Mouse (Mus musculus) forebrain, embryonic 11.5 days (tissue): Measurements from ENCODE around the gene Dclre1a. TPM values are rescaled to one million over a fixed set of nuclear protein-coding genes. Genes with fewer than 3 reads are reported as not detected.
A peak's percentile ranks its signal among the peaks of the same experiment; 100 is the strongest.
"Not testable (repeated sequence)": the region's sequence is repeated elsewhere in the genome, so short reads cannot be mapped to it uniquely, and the experiment has no call there.

Experiments used
- ATAC-seq: fragments of 200-750 bp; cut with Nextera tagmentation; replicated peaks from 2 replicates; pipeline ENCODE4 v1.8.0; 2017; ENCODE audit warnings: moderate TSS enrichment; ENCODE audit not compliant: low FRiP score
- DNase-seq: peaks from one replicate; pipeline ENCODE4 v3.0.0-alpha.2; 2017; ENCODE audit warnings: low spot score
- H3K27ac ChIP-seq: fragments of 300-500 bp; sonication (generic); 2 replicates; pipeline ENCODE4 v1.5.1; 2014; ENCODE audit warnings: low read depth, low read length
- H3K27me3 ChIP-seq: fragments of 300-500 bp; sonication (generic); 2 replicates; pipeline ENCODE4 v1.6.1; 2014; ENCODE audit warnings: mild to moderate bottlenecking, low read length, mixed read lengths; ENCODE audit not compliant: control insufficient read depth, insufficient read depth
- H3K36me3 ChIP-seq: fragments of 300-500 bp; sonication (generic); 2 replicates; pipeline ENCODE4 v1.6.1; 2014; ENCODE audit warnings: mild to moderate bottlenecking, low read length, moderate library complexity, mixed read lengths; ENCODE audit not compliant: control insufficient read depth, insufficient read depth
- H3K4me1 ChIP-seq: fragments of 300-500 bp; sonication (generic); replicated peaks from 2 replicates; pipeline ENCODE4 v1.6.1; 2014; ENCODE audit warnings: low read length, mixed read lengths; ENCODE audit not compliant: control insufficient read depth, insufficient read depth
- H3K4me2 ChIP-seq: fragments of 300-500 bp; sonication (generic); 2 replicates; pipeline ENCODE4 v1.6.1; 2014; ENCODE audit warnings: low read depth, mild to moderate bottlenecking, low read length, moderate library complexity, mixed read lengths; ENCODE audit not compliant: severe bottlenecking
- H3K4me3 ChIP-seq: fragments of 300-500 bp; sonication (generic); 2 replicates; pipeline ENCODE4 v1.5.1; 2014; ENCODE audit warnings: low read depth, low read length
- H3K9ac ChIP-seq: fragments of 300-500 bp; sonication (generic); 2 replicates; pipeline ENCODE4 v1.6.1; 2014; ENCODE audit warnings: low read length
- H3K9me3 ChIP-seq: fragments of 300-500 bp; sonication (generic); 2 replicates; pipeline ENCODE4 v1.6.1; 2016; ENCODE audit warnings: low read length, mixed read lengths; ENCODE audit not compliant: control insufficient read depth
- WGBS: fragments of 180-500 bp; shearing (Covaris S2); extraction: QIAGEN DNeasy Blood & Tissue Kit; methylation state at CpG from one replicate; pipeline ENCODE4 v1.1.7; 2014; 5-methylcytosine and 5-hydroxymethylcytosine counted together
- polyA plus RNA-seq: library from polyadenylated mRNA; unstranded; fragments of >200 nt; fragmentation: Nextera tagmentation; extraction: Ambion mirVana; gene quantifications from 2 replicates; pipeline ENCODE4 v1.2.1, GENCODE M21; 2014

Gene Dclre1a
- polyA plus RNA-seq, 1 experiment from 2014 or later = 18.2 TPM

- whole genome bisulfite sequencing = no CpG with 5 or more reads among the region's 4 CpGs
- not testable (repeated sequence) for H3K9me3 ChIP-seq, H3K9ac ChIP-seq, H3K27ac ChIP-seq, ATAC-seq, H3K36me3 ChIP-seq, H3K27me3 ChIP-seq, H3K4me1 ChIP-seq, DNase-seq, H3K4me2 ChIP-seq, H3K4me3 ChIP-seq
These were observed 36.8 kb downstream of the Dclre1a start for GRCm38 (mm10) chr19:56511207-56511606.

GRCm38 (mm10) chr19:56503525-56503924 is 44.5 kb downstream of the Dclre1a start:
- H3K4me1 ChIP-seq, H3K27me3 ChIP-seq, H3K36me3 ChIP-seq, DNase-seq, H3K4me2 ChIP-seq, H3K4me3 ChIP-seq, H3K9me3 ChIP-seq, ATAC-seq, H3K9ac ChIP-seq, H3K27ac ChIP-seq: not testable (repeated sequence)
- no CpG with 5 or more reads among the region's 5 CpGs for WGBS

DNA sequence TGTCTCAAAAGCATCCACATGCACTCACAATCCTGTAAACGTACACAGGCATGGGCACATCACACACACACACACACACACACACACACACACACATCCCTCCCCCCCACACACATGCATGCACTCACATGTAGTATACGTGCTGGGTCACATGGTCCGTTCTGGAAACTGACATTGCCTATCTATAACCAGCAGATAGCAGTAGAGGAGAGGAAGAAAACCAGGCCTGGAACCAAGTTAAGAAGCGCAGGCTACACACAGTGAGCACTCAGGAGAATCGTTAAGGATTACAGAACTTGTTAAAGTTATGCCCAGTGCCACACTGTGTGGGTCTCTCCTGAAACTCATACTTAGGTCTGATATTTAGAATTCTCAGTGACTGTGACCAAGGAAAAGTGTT is 45.0 kb downstream of the Dclre1a start:
- H3K27me3 ChIP-seq, H3K9me3 ChIP-seq, DNase-seq, H3K4me2 ChIP-seq, H3K4me3 ChIP-seq, H3K36me3 ChIP-seq, H3K9ac ChIP-seq, H3K4me1 ChIP-seq, H3K27ac ChIP-seq, ATAC-seq: not testable (repeated sequence)
- no CpG with 5 or more reads among the region's 5 CpGs for WGBS

GRCm38 (mm10) chr19:56494157-56494556 is 53.9 kb downstream of the Dclre1a start:
- DNase-seq, H3K4me1 ChIP-seq, H3K4me2 ChIP-seq, ATAC-seq, H3K27me3 ChIP-seq, H3K9ac ChIP-seq, H3K27ac ChIP-seq, H3K36me3 ChIP-seq, H3K9me3 ChIP-seq, H3K4me3 ChIP-seq: not testable (repeated sequence)
- WGBS = no CpG with 5 or more reads among the region's 2 CpGs

DNA sequence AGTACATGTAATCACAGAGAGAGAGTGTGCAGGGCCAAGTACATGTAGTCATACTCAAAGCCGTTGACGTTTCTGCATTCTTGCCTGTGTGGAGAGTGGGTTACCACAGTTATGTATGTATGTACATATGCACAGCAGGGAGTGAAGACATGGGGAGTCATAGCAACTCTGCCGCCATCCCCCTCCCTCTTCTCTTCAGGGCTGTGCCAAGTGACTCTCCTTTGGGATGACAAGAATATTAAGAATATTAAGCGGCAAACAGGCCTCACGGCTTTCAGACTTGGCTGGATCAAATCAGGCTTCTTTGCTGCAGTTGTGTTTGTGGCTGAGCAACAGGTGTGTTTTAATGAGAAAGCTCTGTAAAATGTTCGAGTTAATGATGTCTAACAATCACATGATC is 58.4 kb downstream of the Dclre1a start:
- H3K9ac ChIP-seq = no peak overlapping the region
- 89% methylated on average over 6 of the region's 6 CpGs for WGBS
- peaks cover 16% of the 10 kb centered on the region for H3K4me1 ChIP-seq
- DNase-seq (no peak), ATAC-seq (no peak)
- no peak overlapping the region for H3K27ac ChIP-seq
- H3K36me3 ChIP-seq = no peaks in the 10 kb centered on the region
- no peak overlapping the region for H3K4me2 ChIP-seq
- no peak overlapping the region for H3K4me3 ChIP-seq
- H3K9me3 ChIP-seq = no peaks in the 10 kb centered on the region
- H3K27me3 ChIP-seq = no peaks in the 10 kb centered on the region

- no peak overlapping the region for H3K4me2 ChIP-seq
- 96% methylated on average over 2 of the region's 2 CpGs for WGBS
- no peaks in the 10 kb centered on the region for H3K9me3 ChIP-seq
- no peak overlapping the region for H3K27ac ChIP-seq
- DNase-seq (no peak), ATAC-seq (no peak)
- no peaks in the 10 kb centered on the region for H3K27me3 ChIP-seq
- H3K9ac ChIP-seq = no peak overlapping the region
- H3K36me3 ChIP-seq = no peaks in the 10 kb centered on the region
- H3K4me1 ChIP-seq = peaks cover 19% of the 10 kb centered on the region
- no peak overlapping the region for H3K4me3 ChIP-seq
These were observed 60.7 kb downstream of the Dclre1a start for GRCm38 (mm10) chr19:56487339-56487738.

DNA sequence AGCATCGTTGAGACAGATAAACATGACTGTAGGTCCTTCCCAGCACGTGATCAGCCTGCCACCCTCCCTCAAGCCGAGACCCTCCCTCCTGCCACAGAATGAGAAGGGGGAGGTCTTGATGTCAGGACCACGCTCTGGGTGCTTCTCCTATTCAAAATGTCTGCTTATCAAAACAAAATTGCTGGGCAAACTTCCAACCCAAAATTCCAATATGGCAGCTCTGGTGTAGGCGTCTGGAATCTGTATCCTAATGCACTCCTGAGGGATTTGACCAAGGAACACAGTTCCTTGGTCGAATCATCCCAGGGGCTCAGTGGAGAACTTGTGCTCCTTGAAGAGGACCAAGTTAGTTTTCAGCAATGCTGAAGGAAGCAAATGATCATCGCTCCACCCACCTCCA is 61.1 kb downstream of the Dclre1a start:
- ATAC-seq (no peak), DNase-seq (no peak)
- Histone ChIP-seq H3K9ac (no peak overlapping the region), H3K36me3 (no peaks in the 10 kb centered on the region), H3K4me2 (no peak overlapping the region), H3K4me3 (no peak overlapping the region), H3K9me3 (no peaks in the 10 kb centered on the region), H3K27me3 (no peaks in the 10 kb centered on the region), H3K27ac (no peak overlapping the region), H3K4me1 (peaks cover 19% of the 10 kb centered on the region)
- 90% methylated on average over 7 of the region's 7 CpGs for WGBS

GRCm38 (mm10) chr19:56485376-56486271 is 62.4 kb downstream of the Dclre1a start:
- 0 out of 2 replicates have a peak overlapping the region, but pooled peaks have one; percentile 11 for H3K4me2 ChIP-seq
- no peaks in the 10 kb centered on the region for H3K27me3 ChIP-seq
- no peak overlapping the region for H3K9ac ChIP-seq
- no peaks in the 10 kb centered on the region for H3K9me3 ChIP-seq
- H3K4me1 ChIP-seq = peaks cover 19% of the 10 kb centered on the region
- H3K4me3 ChIP-seq = no peak overlapping the region
- WGBS = 38% methylated on average over 13 of the region's 13 CpGs
- no peak overlapping the region for H3K27ac ChIP-seq
- ATAC-seq (no peak), DNase-seq (no peak)
- no peaks in the 10 kb centered on the region for H3K36me3 ChIP-seq
